Mouse (Mus musculus) ES-E14 (cell line): ENCODE data around the gene Xpo1. TPM values are rescaled to one million over a fixed set of nuclear protein-coding genes. Genes with fewer than 3 reads are reported as not detected.

Experiments used
- DNase-seq: peaks from one replicate; pipeline ENCODE4 v3.0.0-alpha.2; 2013; ENCODE audit warnings: low read depth, low spot score
- H3K27ac ChIP-seq: 2 replicates; pipeline ENCODE4 v1.5.1; 2012; ENCODE audit warnings: low read depth, mild to moderate bottlenecking, low read length, moderate library complexity, mixed read lengths; ENCODE audit not compliant: poor library complexity, insufficient read depth, severe bottlenecking
- H3K36me3 ChIP-seq: 2 replicates; pipeline ENCODE4 v1.6.1; 2012; ENCODE audit warnings: mild to moderate bottlenecking, low read length, moderate library complexity, mixed read lengths; ENCODE audit not compliant: control insufficient read depth, poor library complexity, insufficient read depth, severe bottlenecking
- H3K4me1 ChIP-seq, 2 experiments: fragments of 150-350 bp in 1 of 2; sonication (generic) in 1 of 2; 2 replicates each; pipeline ENCODE4 v1.6.1; 2012; ENCODE audit warnings: low read length in 2 of 2, mild to moderate bottlenecking in 1 of 2, mixed read lengths in 1 of 2; ENCODE audit not compliant: control insufficient read depth in 2 of 2, insufficient read depth in 2 of 2, poor library complexity in 1 of 2
- H3K4me3 ChIP-seq, 2 experiments: fragments of 150-350 bp in 1 of 2; sonication (generic) in 1 of 2; 2 replicates each; pipeline ENCODE4 v1.5.1; 2012; ENCODE audit warnings: low read length in 2 of 2, low read depth in 1 of 2, mild to moderate bottlenecking in 1 of 2, mixed read lengths in 1 of 2; ENCODE audit not compliant: insufficient read depth in 1 of 2, poor library complexity in 1 of 2, severe bottlenecking in 1 of 2
- H3K9ac ChIP-seq: 2 replicates; pipeline ENCODE4 v1.6.1; 2012; ENCODE audit warnings: low read depth, mild to moderate bottlenecking, low read length, mixed read lengths; ENCODE audit not compliant: poor library complexity, insufficient read depth, severe bottlenecking
- H3K9me3 ChIP-seq: fragments of 150-350 bp; sonication (generic); 2 replicates; pipeline ENCODE4 v1.6.1; 2012; ENCODE audit warnings: low read depth, mild to moderate bottlenecking, low read length; ENCODE audit not compliant: control insufficient read depth, insufficient read depth
- CHD2 ChIP-seq: IDR thresholded peaks from 2 replicates; pipeline ENCODE4 v1.6.1; 2014; ENCODE audit warnings: mild to moderate bottlenecking, low read depth, low read length, inconsistent platforms
- HCFC1 ChIP-seq: IDR thresholded peaks from 2 replicates; pipeline ENCODE4 v1.6.1; 2012; ENCODE audit warnings: low read length, inconsistent platforms, borderline replicate concordance; ENCODE audit not compliant: insufficient read depth
- MAFK ChIP-seq: IDR thresholded peaks from 2 replicates; pipeline ENCODE4 v1.6.1; 2014; ENCODE audit warnings: mild to moderate bottlenecking, low read depth, low read length, inconsistent platforms; ENCODE audit not compliant: insufficient read depth
- ZC3H11A ChIP-seq: IDR thresholded peaks from 2 replicates; pipeline ENCODE4 v1.6.1; 2012; ENCODE audit warnings: low read depth, mild to moderate bottlenecking, inconsistent platforms, low read length, borderline replicate concordance
- ZNF384 ChIP-seq: IDR thresholded peaks from 2 replicates; pipeline ENCODE4 v1.6.1; 2012; ENCODE audit warnings: low read depth, low read length, inconsistent platforms
- in situ Hi-C, 2 experiments: fragments of 600-800 bp; cut with MboI; formaldehyde crosslinking; loops; one replicate each; pipeline ENCODE4 v1.15.1; 2025; ENCODE audit warnings: low sequenced_read_pairs in 2 of 2, inconsistent platforms in 1 of 2; ENCODE audit not compliant: unreplicated experiment in 2 of 2
- total RNA-seq: library from RNA; depleted of rRNA; stranded (reverse); fragments of 300-350 nt; gene quantifications from 2 replicates; pipeline ENCODE4 v1.2.3, GENCODE M21; 2012

The Xpo1 gene
- total RNA-seq, 1 experiment: 245 TPM

GRCm38 (mm10) chr11:23306764-23307565, 51.1 kb downstream of the Xpo1 start, which contains the start of gene Usp34:
TSS of gene Usp34 (plus strand) at chr11:23306895.
- in situ Hi-C loops: no loop called here
- peak within 1 kb of the TSS; percentile 89 to 96 for H3K4me3 ChIP-seq

GRCm38 (mm10) chr11:23307566-23307920, 51.7 kb downstream of the Xpo1 start:
- Histone ChIP-seq H3K4me3 (peak overlapping the region; percentile 84 to 96), H3K4me1 (peaks cover 4% of the 10 kb centered on the region in 2 experiments; a peak in 3 of 4 replicates), H3K27ac (no peak overlapping the region; the same call in 1 of the 2 replicates), H3K36me3 (no peaks in the 10 kb centered on the region), H3K9me3 (no peaks in the 10 kb centered on the region), H3K9ac (peak overlapping the region; percentile 99)
- in situ Hi-C loops: no loop called here
- TF ChIP-seq MAFK (no peak), HCFC1 (no peak), ZC3H11A (no peak), ZNF384 (no peak), CHD2 (no peak)
- DNase-seq: no peak

More at GRCm38 (mm10) chr11:23306764-23307565, 51.1 kb downstream of the Xpo1 start, which contains the start of gene Usp34:
- TF ChIP-seq CHD2: no peak
- TF ChIP-seq ZC3H11A: no peak
- no peak for TF ChIP-seq MAFK
- no peak for TF ChIP-seq ZNF384
- no peak for TF ChIP-seq HCFC1
- H3K4me1 ChIP-seq: peaks cover 4% of the 10 kb centered on the region in 2 experiments; a peak in 3 of 4 replicates
- no peaks in the 10 kb centered on the region for H3K9me3 ChIP-seq
- H3K9ac ChIP-seq: peak within 1 kb of the TSS; percentile 100
- H3K27ac ChIP-seq: peak within 1 kb of the TSS; percentile 99
- H3K36me3 ChIP-seq: no peaks in the 10 kb centered on the region
- DNase-seq: peak; percentile 38

GRCm38 (mm10) chr11:23313496-23313895, 57.7 kb downstream of the Xpo1 start:
- no peaks in the 10 kb centered on the region for H3K36me3 ChIP-seq

GRCm38 (mm10) chr11:23329413-23329812, 73.6 kb downstream of the Xpo1 start:
- Histone ChIP-seq H3K9me3 (no peaks in the 10 kb centered on the region), H3K4me3 (no peak overlapping the region), H3K27ac (no peak overlapping the region), H3K9ac (no peak overlapping the region), H3K36me3 (no peaks in the 10 kb centered on the region), H3K4me1 (no peaks in the 10 kb centered on the region)
- in situ Hi-C loops: no loop called here
- peak; percentile 82 for TF ChIP-seq ZNF384
- TF ChIP-seq HCFC1: no peak
- no peak for TF ChIP-seq CHD2
- DNase-seq: no peak

More at GRCm38 (mm10) chr11:23313496-23313895, 57.7 kb downstream of the Xpo1 start:
- H3K9ac ChIP-seq: no peak overlapping the region
- no peaks in the 10 kb centered on the region for H3K9me3 ChIP-seq
- peaks cover 2 to 4% of the 10 kb centered on the region in 2 experiments; a peak in 3 of 4 replicates for H3K4me1 ChIP-seq
- in situ Hi-C loops: no loop called here
- H3K4me3 ChIP-seq: no peak overlapping the region
- TF ChIP-seq ZNF384 (no peak), HCFC1 (no peak), MAFK (no peak), CHD2 (no peak), ZC3H11A (no peak)
- H3K27ac ChIP-seq: no peak overlapping the region
- no peak for DNase-seq

GRCm38 (mm10) chr11:23332136-23332535, 76.3 kb downstream of the Xpo1 start:
- Histone ChIP-seq H3K9me3 (no peaks in the 10 kb centered on the region), H3K4me3 (no peak overlapping the region), H3K4me1 (no peaks in the 10 kb centered on the region), H3K27ac (no peak overlapping the region), H3K9ac (no peak overlapping the region), H3K36me3 (peaks cover 2% of the 10 kb centered on the region; the same call in 1 of the 2 replicates)
- in situ Hi-C loops: no loop called here
- no peak for DNase-seq
- TF ChIP-seq CHD2 (no peak), ZC3H11A (no peak), ZNF384 (no peak), HCFC1 (no peak), MAFK (no peak)
